25 mouse cellular contexts compared by ENCODE assay signal in genomic region chr2:23228463-23228862, GRCm38 (mm10). TPM values are rescaled to one million over a fixed set of nuclear protein-coding genes. Genes with fewer than 3 reads are reported as not detected.
"Had no signal": no experiment of that assay in that cellular context is flagged by ENCODE, and none has a peak within 500 bp of the region (broad histone marks: within the 10 kb centered on the region; RNA-seq: fewer than 3 reads in every experiment).

No protein-coding gene starts in this region.

- H3K4me2 ChIP-seq: limb, embryonic 13.5 days; liver, embryonic 12.5 days; liver, embryonic 15.5 days; midbrain, embryonic 12.5 days; midbrain, embryonic 15.5 days; neural tube, embryonic 12.5 days; neural tube, embryonic 15.5 days had no signal

- H3K27ac ChIP-seq: limb, embryonic 10.5 days; limb, embryonic 13.5 days; liver, embryonic 12.5 days; liver, embryonic 15.5 days; midbrain, embryonic 12.5 days; midbrain, embryonic 15.5 days; neural tube, embryonic 12.5 days; neural tube, embryonic 15.5 days; stomach, postnatal 0 days had no signal

- ATAC-seq: liver, embryonic 12.5 days; midbrain, embryonic 15.5 days had no signal

- H3K4me3 ChIP-seq: limb, embryonic 10.5 days; limb, embryonic 13.5 days; liver, embryonic 12.5 days; liver, embryonic 15.5 days; midbrain, embryonic 12.5 days; midbrain, embryonic 15.5 days; neural tube, embryonic 12.5 days; neural tube, embryonic 15.5 days had no signal

- H3K36me3 ChIP-seq: limb, embryonic 10.5 days; limb, embryonic 13.5 days; liver, embryonic 12.5 days; liver, embryonic 15.5 days; midbrain, embryonic 12.5 days; midbrain, embryonic 15.5 days; neural tube, embryonic 12.5 days; neural tube, embryonic 15.5 days had no signal

- H3K9me3 ChIP-seq: limb, embryonic 10.5 days; limb, embryonic 13.5 days; liver, embryonic 12.5 days; liver, embryonic 15.5 days; midbrain, embryonic 12.5 days; midbrain, embryonic 15.5 days; neural tube, embryonic 12.5 days; neural tube, embryonic 15.5 days had no signal

- H3K27me3 ChIP-seq: midbrain, embryonic 12.5 days; midbrain, embryonic 15.5 days; neural tube, embryonic 12.5 days; neural tube, embryonic 15.5 days had no signal

- DNase-seq: kidney, postnatal 14 days; kidney, postnatal 4 days; liver; lung, adult 18-20 months; lung, postnatal 14 days; lung, postnatal 4 days; right cerebral cortex, adult 18-20 months; right cerebral cortex, postnatal 14 days; right cerebral cortex, postnatal 4 days; thymus, adult 2 months; thymus, postnatal 14 days; thymus, postnatal 4 days had no signal

- H3K4me1 ChIP-seq: limb, embryonic 10.5 days; limb, embryonic 13.5 days; liver, embryonic 12.5 days; liver, embryonic 15.5 days; midbrain, embryonic 12.5 days; midbrain, embryonic 15.5 days; neural tube, embryonic 12.5 days; neural tube, embryonic 15.5 days had no signal

- H3K9ac ChIP-seq: limb, embryonic 13.5 days; liver, embryonic 12.5 days; liver, embryonic 15.5 days; midbrain, embryonic 12.5 days; midbrain, embryonic 15.5 days; neural tube, embryonic 12.5 days; neural tube, embryonic 15.5 days had no signal

RNA-seq across cellular contexts. Expression of gene 4931423N10Rik, which starts 21.2 kb away (rescaled TPM):
- total RNA-seq: megakaryocyte, adult 5-6 weeks had no signal
- polyA plus RNA-seq: kidney, embryonic 16.5 days; limb, embryonic 10.5 days; limb, embryonic 13.5 days; liver, embryonic 12.5 days; liver, embryonic 15.5 days; lung, embryonic 16.5 days; midbrain, embryonic 12.5 days; neural tube, embryonic 12.5 days; stomach, embryonic 14.5 days; thymus, adult 2 months had no signal
